Mouse (Mus musculus) kidney, adult 2 months (tissue): ENCODE data around the gene Dync1li2.

Experiments used
- CTCF ChIP-seq: fragments of 200-500 bp; conservative IDR thresholded peaks from 2 replicates; pipeline ENCODE4 v1.5.1; 2011; ENCODE audit warnings: low read depth, mild to moderate bottlenecking, control low read depth, low read length, moderate library complexity, mixed read lengths; ENCODE audit not compliant: insufficient read depth, insufficient read length
- POLR2A ChIP-seq: fragments of 200-500 bp; IDR thresholded peaks from one replicate; pipeline ENCODE4 v1.6.1; 2011; ENCODE audit warnings: low read depth, low read length, control low read depth

- TF ChIP-seq POLR2A (no peak), CTCF (no peak)
These were observed 54.9 kb downstream of the Dync1li2 start for GRCm38 (mm10) chr8:104387980-104388379.
